9 mouse cellular contexts compared by ENCODE assay signal in genomic region chr16:50036296-50036734, GRCm38 (mm10).
DNase-seq lines count a peak whose midpoint lies in the region; ATAC-seq and TF ChIP-seq lines count a peak whose summit lies in the region.
"Had no signal": no experiment of that assay in that cellular context is flagged by ENCODE, and none has a peak within 500 bp of the region (broad histone marks: within the 10 kb centered on the region; RNA-seq: fewer than 3 reads in every experiment).

No protein-coding gene starts in this region.

- TF ChIP-seq EP300 in heart, postnatal 0 days (IDR thresholded peaks at IDR 0.05; ENCODE audit: low read depth), result no peak
- TF ChIP-seq EP300 in liver, postnatal 0 days (IDR thresholded peaks at IDR 0.05; ENCODE audit: low read depth), result no peak

- H3K36me3 ChIP-seq in heart, postnatal 0 days (replicated peaks; ENCODE audit: control insufficient read depth, insufficient read depth, low read length), result no peaks in the 10 kb centered on the region
- no peaks in the 10 kb centered on the region for H3K36me3 ChIP-seq in liver, postnatal 0 days (replicated peaks; ENCODE audit: insufficient read depth, low read length)
- H3K36me3 ChIP-seq: embryonic facial prominence, embryonic 12.5 days; liver, embryonic 12.5 days had no signal

- no peak for ATAC-seq in heart, postnatal 0 days (ENCODE audit: insufficient read depth, low read depth)
- ATAC-seq in liver, postnatal 0 days, result no peak
- ATAC-seq: liver, embryonic 12.5 days had no signal

- no peaks in the 10 kb centered on the region for H3K4me1 ChIP-seq in heart, postnatal 0 days (ENCODE audit: control insufficient read depth, insufficient read depth)
- no peaks in the 10 kb centered on the region for H3K4me1 ChIP-seq in liver, postnatal 0 days (ENCODE audit: insufficient read depth)

- peak; percentile 30 for TF ChIP-seq CTCF in heart, postnatal 0 days (IDR thresholded peaks at IDR 0.05; ENCODE audit: low read depth)
- TF ChIP-seq CTCF in liver, postnatal 0 days (IDR thresholded peaks at IDR 0.05; ENCODE audit: low read depth), result no peak

- H3K27me3 ChIP-seq in heart, postnatal 0 days (ENCODE audit: control insufficient read depth, insufficient read depth, low read length), result no peaks in the 10 kb centered on the region
- H3K27me3 ChIP-seq in liver, postnatal 0 days (ENCODE audit: insufficient read depth, low read length), result no peaks in the 10 kb centered on the region
- H3K27me3 ChIP-seq: embryonic facial prominence, embryonic 12.5 days; liver, embryonic 12.5 days had no signal

- 0 out of 2 replicates have a peak, but pooled peaks cover 3% of the 10 kb centered on the region for H3K9me3 ChIP-seq in heart, postnatal 0 days (replicated peaks; ENCODE audit: control insufficient read depth, low read length)
- H3K9me3 ChIP-seq in liver, postnatal 0 days (ENCODE audit: low read length), result no peaks in the 10 kb centered on the region
- H3K9me3 ChIP-seq: embryonic facial prominence, embryonic 12.5 days; liver, embryonic 12.5 days had no signal

- H3K27ac ChIP-seq in heart, postnatal 0 days (ENCODE audit: low read depth), result no peak overlapping the region
- no peak overlapping the region for H3K27ac ChIP-seq in liver, postnatal 0 days (ENCODE audit: low read depth)
- H3K27ac ChIP-seq: embryonic facial prominence, embryonic 12.5 days; liver, embryonic 12.5 days had no signal

- no peak overlapping the region for H3K4me3 ChIP-seq in heart, postnatal 0 days (ENCODE audit: low read depth, low read length)
- no peak overlapping the region for H3K4me3 ChIP-seq in liver, postnatal 0 days (ENCODE audit: low read depth, low read length)
- H3K4me3 ChIP-seq: embryonic facial prominence, embryonic 12.5 days; liver, embryonic 12.5 days had no signal

- no peak for DNase-seq in heart, postnatal 0 days (ENCODE audit: low spot score)
- no peak for DNase-seq in heart, adult 8-10 months (ENCODE audit: low spot score)
- DNase-seq in thymus, postnatal 14 days, result peak; percentile 15
- no peak for DNase-seq in thymus, adult 18-20 months
- DNase-seq in cerebellum, postnatal 36 days, result peak; percentile 45 to 47
- no peak for DNase-seq in spleen, postnatal 4 days (ENCODE audit: low spot score in 2 of 2)
- no peak for DNase-seq in liver, postnatal 0 days

- H3K9ac ChIP-seq in heart, postnatal 0 days (replicated peaks; ENCODE audit: low read depth, low read length), result no peak overlapping the region
- H3K9ac ChIP-seq in liver, postnatal 0 days (replicated peaks), result no peak overlapping the region
- H3K9ac ChIP-seq: embryonic facial prominence, embryonic 12.5 days; liver, embryonic 12.5 days had no signal

- 55% methylated on average over 5 of the region's 5 CpGs for WGBS in heart, postnatal 0 days
- WGBS in liver, postnatal 0 days (ENCODE audit: insufficient replicate concordance), result 54% methylated on average over 5 of the region's 5 CpGs

- no peak overlapping the region for H3K4me2 ChIP-seq in heart, postnatal 0 days (ENCODE audit: low read depth, low read length)
- H3K4me2 ChIP-seq in liver, postnatal 0 days (ENCODE audit: low read depth, low read length), result no peak overlapping the region
- H3K4me2 ChIP-seq: embryonic facial prominence, embryonic 12.5 days; liver, embryonic 12.5 days had no signal

Comparison
In these comparisons a context has a peak if more than half of its experiments do, and no peak if none do; other contexts are left out.
1. DNase-seq: peak in thymus, postnatal 14 days (single experiment) and cerebellum, postnatal 36 days (2 of 2); none in heart, postnatal 0 days (single experiment), heart, adult 8-10 months (single experiment), thymus, adult 18-20 months (0 of 2), spleen, postnatal 4 days (0 of 2) and liver, postnatal 0 days (single experiment).